Mouse (Mus musculus): Measurements from ENCODE around the gene Inpp4a. TPM values are rescaled to one million over a fixed set of nuclear protein-coding genes. Genes with fewer than 3 reads are reported as not detected.

Gene Inpp4a
- total RNA-seq (2022) = 100 to 1,000 TPM; 207 to 234 (median 221) TPM

- DNase-seq (ENCODE audit: low spot score in 2 of 2) = peak; percentile 78 to 82
These were observed at the start of gene Inpp4a for GRCm38 (mm10) chr1:37299540-37300491. Inpp4a (plus strand) TSS chr1:37299865.

- peak; percentile 49 to 85 for DNase-seq (ENCODE audit: low spot score in 2 of 2)
These were observed 48.9 kb upstream of the Inpp4a start for GRCm38 (mm10) chr1:37250643-37251310.

GRCm38 (mm10) chr1:37258443-37258842, 41.2 kb upstream of the Inpp4a start:
- DNase-seq (ENCODE audit: low spot score in 2 of 2) = no peak

GRCm38 (mm10) chr1:37272464-37272863, 27.2 kb upstream of the Inpp4a start:
- peak in 1 of 2 experiments; percentile 51 for DNase-seq (ENCODE audit: low spot score in 2 of 2)

GRCm38 (mm10) chr1:37286556-37286955, 13.1 kb upstream of the Inpp4a start:
- DNase-seq (ENCODE audit: low spot score in 2 of 2) = no peak

- no peak for DNase-seq (ENCODE audit: low spot score in 2 of 2)
These were observed 11.9 kb upstream of the Inpp4a start for GRCm38 (mm10) chr1:37287748-37288147.

GRCm38 (mm10) chr1:37288181-37288935, 11.3 kb upstream of the Inpp4a start:
- peak; percentile 30 to 71 for DNase-seq (ENCODE audit: low spot score in 2 of 2)

- no peak for DNase-seq (ENCODE audit: low spot score in 2 of 2)
These were observed 10.7 kb upstream of the Inpp4a start for GRCm38 (mm10) chr1:37288941-37289340.

GRCm38 (mm10) chr1:37296414-37296813, 3.3 kb upstream of the Inpp4a start:
- no peak for DNase-seq (ENCODE audit: low spot score in 2 of 2)

- DNase-seq (ENCODE audit: low spot score in 2 of 2) = no peak
These were observed 761 bp upstream of the Inpp4a start for GRCm38 (mm10) chr1:37298904-37299303.

- DNase-seq (ENCODE audit: low spot score in 2 of 2) = no peak
These were observed 985 bp downstream of the Inpp4a start for GRCm38 (mm10) chr1:37300650-37301049.

- DNase-seq (ENCODE audit: low spot score in 2 of 2) = no peak
These were observed 3.1 kb downstream of the Inpp4a start for GRCm38 (mm10) chr1:37302801-37303200.

- DNase-seq (ENCODE audit: low spot score in 2 of 2) = no peak
These were observed 6.1 kb downstream of the Inpp4a start for GRCm38 (mm10) chr1:37305691-37306287.

GRCm38 (mm10) chr1:37307586-37307985, 7.9 kb downstream of the Inpp4a start:
- DNase-seq (ENCODE audit: low spot score in 2 of 2) = no peak

- DNase-seq (ENCODE audit: low spot score in 2 of 2) = no peak
These were observed 8.5 kb downstream of the Inpp4a start for GRCm38 (mm10) chr1:37308021-37308742.

GRCm38 (mm10) chr1:37308743-37309100, 9.1 kb downstream of the Inpp4a start:
- DNase-seq (ENCODE audit: low spot score in 2 of 2) = no peak

- no peak for DNase-seq (ENCODE audit: low spot score in 2 of 2)
These were observed 10.4 kb downstream of the Inpp4a start for GRCm38 (mm10) chr1:37309939-37310515.

GRCm38 (mm10) chr1:37314338-37314737, 14.7 kb downstream of the Inpp4a start:
- no peak for DNase-seq (ENCODE audit: low spot score in 2 of 2)

- no peak for DNase-seq (ENCODE audit: low spot score in 2 of 2)
These were observed 18.1 kb downstream of the Inpp4a start for GRCm38 (mm10) chr1:37317644-37318285.

- no peak for DNase-seq (ENCODE audit: low spot score in 2 of 2)
These were observed 18.9 kb downstream of the Inpp4a start for GRCm38 (mm10) chr1:37318558-37318957.

Data from left cerebral cortex, adult 8-10 months (tissue).